Mouse (Mus musculus) right cerebral cortex, postnatal 25 days (tissue): ENCODE measurements at regions not wholly inside any gene's neighbourhood (a gene's known extent, or its start where the extent isn't known, plus 50 kb on each side); places are given as distances from the start of the nearest gene placed in this dataset.
A peak's percentile ranks its signal among the peaks of the same experiment; 100 is the strongest.

Experiments
- DNase-seq: peaks from one replicate; pipeline ENCODE4 v3.0.0; 2022

- no peak for DNase-seq
Observed at GRCm38 (mm10) chr7:78123386-78123785, 614.4 kb downstream of the Ntrk3 start.

GRCm38 (mm10) chr7:78121151-78121486, 616.7 kb downstream of the Ntrk3 start:
- DNase-seq: no peak

- no peak for DNase-seq
Observed at GRCm38 (mm10) chr7:78120462-78121150, 617.2 kb downstream of the Ntrk3 start.

GRCm38 (mm10) chr7:78119809-78120208, 618.0 kb downstream of the Ntrk3 start:
- no peak for DNase-seq

- no peak for DNase-seq
Observed at GRCm38 (mm10) chr7:78111291-78111690, 626.5 kb downstream of the Ntrk3 start.

- no peak for DNase-seq
Observed at GRCm38 (mm10) chr7:78103536-78104279, 634.1 kb downstream of the Ntrk3 start.

GRCm38 (mm10) chr7:78102396-78102795, 635.4 kb downstream of the Ntrk3 start:
- no peak for DNase-seq

GRCm38 (mm10) chr7:78086566-78087008, 651.2 kb downstream of the Ntrk3 start:
- DNase-seq: peak; percentile 13

- DNase-seq: peak; percentile 39
Observed at GRCm38 (mm10) chr7:78085783-78086565, 651.8 kb downstream of the Ntrk3 start.

- no peak for DNase-seq
Observed at GRCm38 (mm10) chr7:78079708-78080107, 658.1 kb downstream of the Ntrk3 start.

GRCm38 (mm10) chr7:78071131-78071530, 666.7 kb downstream of the Ntrk3 start:
- no peak for DNase-seq

- DNase-seq: no peak
Observed at GRCm38 (mm10) chr7:78061631-78062030, 676.2 kb downstream of the Ntrk3 start.

- no peak for DNase-seq
Observed at GRCm38 (mm10) chr7:78049606-78050005, 688.2 kb downstream of the Ntrk3 start.

GRCm38 (mm10) chr7:78045456-78045855, 692.4 kb downstream of the Ntrk3 start:
- no peak for DNase-seq

GRCm38 (mm10) chr7:78031032-78031431, 706.8 kb downstream of the Ntrk3 start:
- no peak for DNase-seq

- peak; percentile 23 for DNase-seq
Observed at GRCm38 (mm10) chr7:78026992-78027615, 710.7 kb downstream of the Ntrk3 start.

GRCm38 (mm10) chr7:78023591-78023990, 714.2 kb downstream of the Ntrk3 start:
- no peak for DNase-seq

GRCm38 (mm10) chr7:78023075-78023474, 714.7 kb downstream of the Ntrk3 start:
- no peak for DNase-seq

GRCm38 (mm10) chr7:78013631-78014030, 724.2 kb downstream of the Ntrk3 start:
- DNase-seq: no peak

- no peak for DNase-seq
Observed at GRCm38 (mm10) chr7:78003086-78003485, 734.7 kb downstream of the Ntrk3 start.

- DNase-seq: no peak
Observed at GRCm38 (mm10) chr7:77993840-77994239, 744.0 kb downstream of the Ntrk3 start.

GRCm38 (mm10) chr7:77990150-77990549, 747.7 kb downstream of the Ntrk3 start:
- DNase-seq: no peak

GRCm38 (mm10) chr7:77988177-77988576, 749.6 kb downstream of the Ntrk3 start:
- DNase-seq: peak; percentile 74
